Mouse (Mus musculus): ENCODE data around the gene Pcid2. TPM values are rescaled to one million over a fixed set of nuclear protein-coding genes. Genes with fewer than 3 reads are reported as not detected.

Pcid2 gene
- polyA plus RNA-seq, 1 experiment from 2014 or later: 48.9 TPM

DNA sequence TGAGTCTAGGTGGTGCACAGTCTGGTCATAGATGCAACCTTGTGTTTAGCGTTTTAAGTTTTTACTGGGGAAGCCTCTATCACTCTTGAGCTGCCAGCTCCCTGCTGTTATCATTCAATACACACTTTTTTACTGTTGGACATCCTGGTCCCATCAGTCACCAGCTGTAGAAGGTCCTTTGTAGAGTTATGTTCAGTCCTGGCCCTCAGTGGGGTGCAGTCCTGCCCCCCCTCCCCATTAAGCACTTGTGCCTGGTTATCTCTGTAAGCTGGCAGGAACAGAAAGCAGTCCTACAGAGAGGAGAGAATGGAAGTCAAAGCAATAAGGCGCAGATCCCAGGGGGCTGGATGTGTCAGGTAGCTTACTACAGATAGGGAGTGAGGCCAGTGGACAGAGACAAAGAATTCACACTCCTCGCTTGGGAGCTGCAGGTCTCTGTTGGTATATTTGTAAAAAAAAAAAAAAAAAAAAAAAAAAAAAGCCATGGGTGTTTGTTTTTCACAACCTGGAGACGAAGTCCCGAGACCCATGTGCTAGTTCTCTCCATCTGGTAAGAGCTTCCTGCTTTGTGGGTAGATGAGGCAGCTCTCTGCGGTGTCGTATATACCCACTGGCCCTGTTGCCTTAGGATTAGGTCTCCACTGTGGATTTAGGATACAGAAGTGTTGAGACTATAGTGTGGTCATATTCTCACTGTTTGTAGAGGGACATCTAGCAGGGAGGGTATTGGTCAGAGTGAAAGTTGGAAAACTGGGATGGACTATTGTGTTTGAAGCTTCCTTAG, 15.8 kb upstream of the Pcid2 start:
- Histone ChIP-seq H3K27ac (no peak overlapping the region), H3K9ac (no peak overlapping the region), H3K27me3 (no peaks in the 10 kb centered on the region), H3K4me3 (no peak overlapping the region), H3K9me3 (no peaks in the 10 kb centered on the region), H3K4me2 (no peak overlapping the region), H3K36me3 (peaks cover 78% of the 10 kb centered on the region), H3K4me1 (no peaks in the 10 kb centered on the region)
- 91% methylated on average over 7 of the region's 7 CpGs for WGBS
- no peak for ATAC-seq (ENCODE audit: insufficient number of reproducible peaks, insufficient read depth, low FRiP score, low TSS enrichment, low read depth)

DNA sequence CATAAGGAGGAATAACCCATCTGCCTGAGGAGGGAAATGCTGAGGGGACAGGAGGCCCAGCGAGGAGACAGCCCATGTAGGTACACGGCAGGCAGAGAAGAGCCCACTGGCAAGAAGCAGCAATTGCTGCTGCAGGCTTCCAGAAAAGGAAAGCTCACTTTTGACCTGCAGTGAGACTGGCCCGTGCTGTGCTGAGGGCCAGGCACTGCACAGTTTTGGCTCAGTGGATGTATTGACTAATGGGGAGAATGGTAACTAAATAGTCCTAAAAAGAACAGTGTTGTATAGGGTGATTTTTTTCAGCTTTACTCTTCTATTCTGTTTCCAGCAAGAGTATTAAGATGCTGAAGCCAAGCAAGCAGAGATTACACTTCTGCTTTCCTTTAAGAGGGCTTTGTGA, 13.3 kb upstream of the Pcid2 start:
- ATAC-seq (ENCODE audit: insufficient number of reproducible peaks, insufficient read depth, low FRiP score, low TSS enrichment, low read depth): no peak

DNA sequence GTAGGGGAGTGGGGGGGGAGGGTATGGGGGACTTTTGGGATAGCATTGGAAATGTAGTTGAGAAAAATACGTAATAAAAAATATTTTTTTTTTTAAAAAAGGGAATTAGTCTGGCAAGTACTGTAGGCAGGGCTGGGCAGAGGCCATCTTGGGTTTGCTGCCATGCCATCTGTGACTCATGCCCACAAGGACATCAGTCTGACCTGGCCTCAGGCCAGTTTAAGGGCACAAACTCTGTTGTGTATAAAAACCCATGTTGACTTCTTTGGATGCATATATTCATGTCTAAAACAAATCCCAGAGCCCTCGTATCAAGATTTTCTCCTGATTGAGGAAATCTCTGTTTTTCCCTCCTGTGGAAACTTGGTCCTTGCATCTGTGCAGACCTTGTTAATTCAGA, 11.8 kb upstream of the Pcid2 start:
- no peak for ATAC-seq (ENCODE audit: insufficient number of reproducible peaks, insufficient read depth, low FRiP score, low TSS enrichment, low read depth)
- H3K4me3 ChIP-seq: no peak overlapping the region
- no peaks in the 10 kb centered on the region for H3K9me3 ChIP-seq
- H3K27ac ChIP-seq: no peak overlapping the region
- 88% methylated on average over 2 of the region's 2 CpGs for WGBS
- no peak overlapping the region for H3K9ac ChIP-seq
- no peaks in the 10 kb centered on the region for H3K27me3 ChIP-seq
- H3K36me3 ChIP-seq: peaks cover 68% of the 10 kb centered on the region
- no peaks in the 10 kb centered on the region for H3K4me1 ChIP-seq
- H3K4me2 ChIP-seq: no peak overlapping the region

More for the DNA sequence above, 13.3 kb upstream of the Pcid2 start:
- Histone ChIP-seq H3K4me2 (no peak overlapping the region), H3K9me3 (no peaks in the 10 kb centered on the region), H3K9ac (no peak overlapping the region), H3K36me3 (peaks cover 74% of the 10 kb centered on the region), H3K4me3 (no peak overlapping the region), H3K4me1 (no peaks in the 10 kb centered on the region), H3K27me3 (no peaks in the 10 kb centered on the region), H3K27ac (no peak overlapping the region)
- WGBS: 89% methylated on average over 3 of the region's 3 CpGs

DNA sequence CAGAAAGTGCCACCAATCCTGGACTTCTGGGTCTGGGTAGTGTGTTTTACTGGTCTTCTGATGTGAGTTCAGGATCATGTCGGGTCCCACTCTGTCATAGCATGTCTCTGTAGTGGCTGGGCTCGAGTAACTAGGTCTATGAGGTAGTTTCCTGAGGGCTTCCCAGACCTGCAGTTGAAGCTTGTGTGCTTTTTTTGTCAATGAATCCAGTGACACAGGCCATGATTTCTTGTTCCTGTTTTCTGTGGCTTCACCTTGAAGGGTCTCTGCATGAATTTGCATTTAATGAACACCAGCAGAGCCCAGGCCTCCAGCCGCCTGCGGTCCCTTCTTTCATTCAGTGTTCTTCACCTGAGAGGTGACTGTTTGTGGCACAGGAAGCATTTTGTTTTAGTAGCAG, 8.0 kb upstream of the Pcid2 start:
- peaks cover 36% of the 10 kb centered on the region for H3K36me3 ChIP-seq
- no peak overlapping the region for H3K27ac ChIP-seq
- H3K27me3 ChIP-seq: no peaks in the 10 kb centered on the region
- H3K4me3 ChIP-seq: no peak overlapping the region
- H3K9me3 ChIP-seq: no peaks in the 10 kb centered on the region
- no peak overlapping the region for H3K4me2 ChIP-seq
- ATAC-seq (ENCODE audit: insufficient number of reproducible peaks, insufficient read depth, low FRiP score, low TSS enrichment, low read depth): no peak
- 0 out of 2 replicates have a peak, but pooled peaks cover 4% of the 10 kb centered on the region for H3K4me1 ChIP-seq
- WGBS: 96% methylated on average over 4 of the region's 4 CpGs
- no peak overlapping the region for H3K9ac ChIP-seq

DNA sequence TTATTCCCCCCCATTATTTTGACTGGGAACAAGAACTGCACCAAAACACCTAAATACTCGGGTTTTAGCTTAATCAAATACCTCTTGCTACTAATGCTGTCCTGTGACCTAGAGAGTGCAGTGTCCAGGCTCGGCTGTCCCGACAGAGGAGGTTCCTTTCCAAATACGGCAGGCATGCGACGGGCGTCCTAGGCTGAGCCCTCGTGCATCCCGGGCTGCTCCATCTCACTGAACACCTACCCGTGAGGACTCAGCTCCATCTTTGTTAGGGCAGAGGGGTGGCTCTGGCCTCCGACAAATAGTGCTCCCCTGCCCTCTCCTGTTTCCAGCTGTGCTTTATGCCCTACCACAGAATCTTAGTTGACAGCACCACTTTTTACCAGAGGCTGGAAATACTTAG, 6.7 kb upstream of the Pcid2 start:
- Histone ChIP-seq H3K4me1 (peaks cover 13% of the 10 kb centered on the region; the same call in 1 of the 2 replicates), H3K27ac (no peak overlapping the region), H3K9ac (no peak overlapping the region), H3K36me3 (peaks cover 33% of the 10 kb centered on the region), H3K4me2 (no peak overlapping the region), H3K27me3 (no peaks in the 10 kb centered on the region), H3K9me3 (no peaks in the 10 kb centered on the region), H3K4me3 (no peak overlapping the region)
- 91% methylated on average over 11 of the region's 11 CpGs for WGBS
- no peak for ATAC-seq (ENCODE audit: insufficient number of reproducible peaks, insufficient read depth, low FRiP score, low TSS enrichment, low read depth)

DNA sequence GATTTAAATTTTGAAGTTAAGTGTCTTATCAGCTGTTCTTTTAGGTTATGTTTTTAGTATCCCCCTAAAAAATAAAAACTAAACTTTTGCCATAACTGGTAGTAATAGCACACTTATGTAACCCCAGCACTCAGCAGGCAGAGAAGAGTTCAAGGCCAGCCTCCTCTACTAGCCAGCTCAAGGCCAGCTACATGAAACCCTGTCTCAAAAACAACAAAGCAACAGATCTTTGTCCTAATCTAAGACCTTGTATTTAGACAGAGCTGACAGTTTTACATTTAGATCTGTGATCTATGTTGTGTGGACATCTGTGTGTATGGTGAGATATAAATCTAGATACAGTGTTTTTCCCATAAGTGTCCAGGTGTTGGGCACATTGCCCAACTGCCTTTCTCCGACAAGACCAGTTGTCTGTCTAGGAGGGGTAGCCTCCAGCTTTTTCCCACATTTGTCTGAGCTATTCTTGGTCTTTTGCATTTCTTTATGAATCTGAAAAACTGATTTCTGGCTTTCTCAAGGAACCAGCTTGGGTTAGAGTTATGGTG, 4.2 kb upstream of the Pcid2 start:
- H3K36me3 ChIP-seq: peaks cover 21% of the 10 kb centered on the region
- no peak overlapping the region for H3K9ac ChIP-seq
- H3K4me3 ChIP-seq: no peak overlapping the region
- ATAC-seq (ENCODE audit: insufficient number of reproducible peaks, insufficient read depth, low FRiP score, low TSS enrichment, low read depth): no peak
- no peak overlapping the region for H3K27ac ChIP-seq
- no peak overlapping the region for H3K4me2 ChIP-seq
- 51% methylated on average over 1 of the region's 1 CpGs for WGBS
- no peaks in the 10 kb centered on the region for H3K9me3 ChIP-seq
- peaks cover 21% of the 10 kb centered on the region for H3K4me1 ChIP-seq
- no peaks in the 10 kb centered on the region for H3K27me3 ChIP-seq

DNA sequence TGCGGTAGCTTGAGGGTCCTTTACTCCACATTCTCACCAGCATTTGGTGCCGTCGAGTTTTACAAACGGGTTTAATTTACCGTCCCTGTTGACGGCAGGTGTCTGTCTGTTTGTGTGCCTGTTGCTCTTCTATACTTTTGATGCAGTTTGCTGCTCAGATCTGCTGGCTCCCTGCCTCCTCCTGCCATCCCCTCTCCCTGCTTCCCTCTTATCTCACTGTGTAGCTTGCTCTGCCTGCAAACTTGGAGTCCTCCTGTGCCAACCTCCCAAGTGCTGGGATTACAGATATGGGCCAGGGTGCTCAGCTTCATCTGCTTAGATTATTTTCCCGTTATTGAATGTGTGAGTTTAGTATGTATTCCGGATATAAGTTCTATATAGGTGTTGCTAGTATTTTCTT, 3.7 kb upstream of the Pcid2 start:
- H3K4me3 ChIP-seq: no peak overlapping the region
- WGBS: 89% methylated on average over 8 of the region's 8 CpGs
- H3K27me3 ChIP-seq: no peaks in the 10 kb centered on the region
- peaks cover 18% of the 10 kb centered on the region for H3K36me3 ChIP-seq
- no peak overlapping the region for H3K9ac ChIP-seq
- peaks cover 24% of the 10 kb centered on the region for H3K4me1 ChIP-seq
- H3K27ac ChIP-seq: no peak overlapping the region
- ATAC-seq (ENCODE audit: insufficient number of reproducible peaks, insufficient read depth, low FRiP score, low TSS enrichment, low read depth): no peak
- no peaks in the 10 kb centered on the region for H3K9me3 ChIP-seq
- no peak overlapping the region for H3K4me2 ChIP-seq

DNA sequence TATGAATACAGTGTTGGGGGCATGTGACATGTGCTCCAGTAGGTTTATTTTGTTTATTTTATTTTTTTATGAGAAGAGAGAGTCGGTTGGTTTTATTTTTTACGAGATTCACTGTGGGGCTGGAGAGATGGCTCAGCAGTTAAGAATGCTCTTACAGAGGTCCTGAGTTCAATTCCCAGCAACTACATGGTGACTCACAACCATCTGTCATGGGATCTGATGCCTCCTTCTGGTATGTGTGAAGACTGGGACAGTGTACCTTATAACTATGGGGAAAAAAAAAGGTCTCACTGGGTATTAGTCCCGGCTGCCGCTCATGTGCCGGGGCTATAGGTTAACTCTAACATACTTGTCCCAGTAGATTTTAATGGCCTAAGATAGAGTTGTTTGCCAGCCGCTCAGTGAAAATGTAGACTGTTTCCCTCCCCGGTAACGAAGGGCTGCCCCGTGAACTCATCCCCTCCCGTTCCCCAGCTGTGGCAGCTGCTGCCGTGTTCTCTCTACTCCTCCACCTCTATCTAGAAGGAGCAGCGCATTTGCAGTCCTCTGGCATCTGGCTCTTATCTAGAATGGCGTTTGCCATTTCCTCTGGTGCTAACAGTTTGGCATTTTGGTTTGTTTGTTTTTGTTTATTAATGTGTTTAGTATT, 2.9 kb upstream of the Pcid2 start:
- Histone ChIP-seq H3K4me2 (no peak overlapping the region), H3K27ac (no peak overlapping the region), H3K4me3 (no peak overlapping the region), H3K9me3 (no peaks in the 10 kb centered on the region), H3K36me3 (peaks cover 10% of the 10 kb centered on the region), H3K9ac (no peak overlapping the region), H3K4me1 (peaks cover 30% of the 10 kb centered on the region), H3K27me3 (no peaks in the 10 kb centered on the region)
- 86% methylated on average over 13 of the region's 13 CpGs for WGBS
- ATAC-seq (ENCODE audit: insufficient number of reproducible peaks, insufficient read depth, low FRiP score, low TSS enrichment, low read depth): no peak

DNA sequence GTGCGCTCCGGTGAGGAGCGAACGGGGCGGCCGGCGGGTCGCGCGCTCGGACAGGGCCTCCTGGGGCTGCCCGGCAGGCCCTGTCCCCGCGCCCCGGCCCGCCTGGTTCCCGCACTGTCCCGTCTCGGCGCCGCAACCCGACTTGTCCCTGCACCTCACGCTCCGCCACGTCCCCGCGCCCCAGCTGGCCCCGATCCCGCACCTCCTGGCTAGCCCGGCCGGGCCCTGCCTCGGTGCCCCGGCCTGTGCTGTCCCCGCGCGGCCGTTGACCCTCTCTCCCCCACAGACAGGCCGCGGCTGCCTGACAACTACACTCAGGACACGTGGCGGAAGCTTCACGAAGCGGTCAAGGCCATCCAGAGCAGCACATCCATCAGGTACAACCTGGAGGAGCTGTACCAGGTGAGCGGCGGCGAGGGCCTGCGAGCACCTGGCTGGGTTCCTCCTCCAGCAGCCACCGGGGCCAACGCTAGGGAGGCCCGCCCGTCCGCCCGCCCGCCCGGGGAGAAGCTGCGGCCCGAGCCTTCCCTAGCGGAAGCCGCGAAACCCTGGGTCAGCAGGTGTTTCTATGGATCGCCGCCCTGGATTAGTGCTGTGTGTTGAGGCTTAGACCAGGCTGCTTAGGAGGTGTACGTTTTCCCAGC, 771 bp upstream of the Pcid2 start:
- Histone ChIP-seq H3K27me3 (no peaks in the 10 kb centered on the region), H3K4me1 (peaks cover 30% of the 10 kb centered on the region), H3K9me3 (no peaks in the 10 kb centered on the region), H3K9ac (peak overlapping the region; percentile 88), H3K27ac (peak overlapping the region; percentile 91), H3K4me3 (peak overlapping the region; percentile 65), H3K36me3 (peaks cover 21% of the 10 kb centered on the region), H3K4me2 (peak overlapping the region; percentile 95)
- WGBS: under 1% methylated on average over 63 of the region's 63 CpGs
- peak; percentile 40; the same call in 1 of the 2 replicates for ATAC-seq (ENCODE audit: insufficient number of reproducible peaks, insufficient read depth, low FRiP score, low TSS enrichment, low read depth)

DNA sequence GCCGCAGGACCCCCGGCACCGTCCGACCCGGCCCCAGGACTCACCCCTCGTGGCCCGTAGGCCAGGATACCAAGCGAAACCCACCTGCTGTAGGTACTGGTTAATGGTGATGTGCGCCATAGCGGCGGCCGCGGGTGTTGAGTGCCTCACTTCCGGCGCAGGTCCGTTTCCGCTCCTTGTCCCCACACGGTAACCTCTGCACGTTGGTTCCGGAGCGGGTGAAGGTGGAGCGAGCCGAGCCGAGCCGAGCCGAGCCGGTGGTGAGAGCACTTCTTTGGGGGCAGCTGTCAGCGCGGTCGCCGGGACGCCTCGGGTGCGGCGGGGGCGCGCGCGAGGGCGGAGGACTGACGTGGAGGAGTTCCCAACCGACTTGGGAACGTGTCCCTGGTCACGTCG, 570 bp downstream of the Pcid2 start:
- Histone ChIP-seq H3K9me3 (no peaks in the 10 kb centered on the region), H3K27ac (peak overlapping the region; percentile 91), H3K27me3 (no peaks in the 10 kb centered on the region), H3K36me3 (peaks cover 26% of the 10 kb centered on the region), H3K4me3 (peak overlapping the region; percentile 65), H3K4me2 (peak overlapping the region; percentile 95), H3K4me1 (peaks cover 30% of the 10 kb centered on the region), H3K9ac (peak overlapping the region; percentile 89)
- peak; percentile 79 for ATAC-seq (ENCODE audit: insufficient number of reproducible peaks, insufficient read depth, low FRiP score, low TSS enrichment, low read depth)
- under 1% methylated on average over 45 of the region's 45 CpGs for WGBS

DNA sequence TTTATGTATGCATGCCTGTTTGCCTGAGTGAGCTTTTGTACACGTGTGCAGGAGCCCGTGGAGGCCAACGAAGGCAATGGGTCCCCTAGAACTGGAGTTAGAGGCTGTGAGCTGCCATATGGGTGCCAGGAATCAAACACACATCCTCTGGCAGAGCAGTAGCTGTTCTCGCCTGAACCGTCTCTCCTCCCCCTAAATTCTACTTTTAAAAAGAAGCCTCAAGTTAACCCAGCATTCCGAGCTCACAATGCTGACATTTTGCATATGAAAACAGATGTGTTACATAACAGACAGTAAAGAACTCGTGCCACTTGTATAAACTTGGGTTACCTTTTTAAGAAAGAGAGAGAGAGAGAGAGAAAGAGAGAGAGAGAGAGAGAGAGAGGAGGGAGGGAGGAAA, 27.7 kb downstream of the Pcid2 start:
- 86% methylated on average over 7 of the region's 7 CpGs for WGBS
- no peak overlapping the region for H3K4me2 ChIP-seq
- no peak overlapping the region for H3K9ac ChIP-seq
- H3K4me1 ChIP-seq: no peaks in the 10 kb centered on the region
- H3K27me3 ChIP-seq: no peaks in the 10 kb centered on the region
- no peak overlapping the region for H3K27ac ChIP-seq
- no peaks in the 10 kb centered on the region for H3K9me3 ChIP-seq
- ATAC-seq (ENCODE audit: insufficient number of reproducible peaks, insufficient read depth, low FRiP score, low TSS enrichment, low read depth): no peak
- H3K4me3 ChIP-seq: no peak overlapping the region
- peaks cover 97% of the 10 kb centered on the region for H3K36me3 ChIP-seq

Measured in embryonic facial prominence, embryonic 13.5 days (tissue).